Mouse (Mus musculus) ES-E14 (cell line): Measurements from ENCODE around the gene Mpdu1.

ENCODE experiments used
- CHD2 ChIP-seq: IDR thresholded peaks from 2 replicates; pipeline ENCODE4 v1.6.1; 2014; ENCODE audit warnings: mild to moderate bottlenecking, low read depth, low read length, inconsistent platforms
- HCFC1 ChIP-seq: IDR thresholded peaks from 2 replicates; pipeline ENCODE4 v1.6.1; 2012; ENCODE audit warnings: low read length, inconsistent platforms, borderline replicate concordance; ENCODE audit not compliant: insufficient read depth
- ZNF384 ChIP-seq: IDR thresholded peaks from 2 replicates; pipeline ENCODE4 v1.6.1; 2012; ENCODE audit warnings: low read depth, low read length, inconsistent platforms

DNA sequence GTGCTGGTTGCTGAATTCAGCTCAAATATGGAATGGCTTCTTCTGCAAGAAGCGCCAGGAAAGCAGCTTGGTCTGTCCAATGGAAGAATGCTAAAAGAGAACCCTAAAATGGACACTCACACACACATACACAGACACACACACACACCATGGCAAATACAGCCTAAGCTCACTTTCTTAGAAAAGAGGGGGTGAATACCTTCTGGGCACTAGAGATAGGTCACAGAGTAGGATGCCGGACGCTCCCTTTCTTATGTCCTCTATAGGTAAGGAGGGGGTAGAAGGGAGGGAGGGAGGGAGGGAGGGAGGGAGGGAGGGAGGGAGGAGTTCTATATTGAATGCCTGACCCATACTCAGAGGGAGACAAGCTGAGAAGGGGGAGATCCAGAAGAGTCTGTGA lies 53.9 kb downstream of the Mpdu1 start:
- TF ChIP-seq CHD2 (no peak), HCFC1 (no peak), ZNF384 (no peak)
